Mouse (Mus musculus): ENCODE measurements around the gene Atmin. TPM values are rescaled to one million over a fixed set of nuclear protein-coding genes. Genes with fewer than 3 reads are reported as not detected.

The Atmin gene
- polyA plus RNA-seq, 1 experiment from 2014 or later = 8.9 TPM

DNA sequence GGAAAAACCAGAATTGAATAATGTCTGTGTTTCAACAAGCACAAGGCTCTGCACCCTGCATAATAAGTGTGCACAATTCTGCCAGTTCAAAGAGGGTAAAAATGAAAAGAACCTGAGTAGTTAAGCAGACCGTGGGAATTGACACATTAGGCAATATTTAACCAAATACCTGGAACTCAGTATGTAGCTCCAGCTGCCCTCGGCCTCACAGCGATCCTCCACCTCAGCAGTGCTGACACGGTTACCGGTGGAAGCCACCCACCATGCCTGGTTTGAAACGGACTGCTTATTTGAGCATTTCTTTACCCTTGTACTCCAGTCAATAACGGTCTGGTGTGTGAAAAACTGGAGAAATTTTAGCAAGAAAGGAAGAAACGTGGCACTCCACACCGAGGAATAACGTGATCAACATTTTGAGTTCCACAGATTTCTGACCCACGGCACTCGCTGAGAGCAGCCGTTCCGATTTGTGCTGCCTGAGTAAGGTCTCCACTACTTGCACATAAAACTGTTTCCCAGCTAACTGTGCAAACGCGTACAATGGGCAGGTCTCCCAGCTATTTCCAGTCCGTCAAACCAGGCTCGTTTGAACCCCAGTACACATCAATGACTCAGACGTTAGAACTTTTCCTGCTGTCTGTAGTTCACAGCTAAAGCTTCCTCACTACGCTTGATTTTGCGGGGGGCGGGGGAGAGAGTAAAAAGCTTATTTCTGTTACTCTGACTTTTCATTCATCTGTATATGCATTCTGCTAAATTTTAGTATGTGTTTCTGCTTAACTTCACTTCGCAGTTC lies 49.2 kb downstream of the Atmin start:
- peak overlapping the region; percentile 90 for H3K4me2 ChIP-seq
- H3K4me1 ChIP-seq (ENCODE audit: control insufficient read depth, insufficient read depth, low read length) = peaks cover 16% of the 10 kb centered on the region
- H3K4me3 ChIP-seq (ENCODE audit: low read depth, low read length) = peak overlapping the region; percentile 76
- H3K27me3 ChIP-seq (ENCODE audit: control insufficient read depth, insufficient read depth, low read length) = no peaks in the 10 kb centered on the region
- H3K27ac ChIP-seq (ENCODE audit: low read depth, low read length) = no peak overlapping the region
- no peaks in the 10 kb centered on the region for H3K9me3 ChIP-seq (replicated peaks; ENCODE audit: control insufficient read depth, low read length)
- no peak for ATAC-seq (replicated peaks; ENCODE audit: insufficient number of reproducible peaks, low FRiP score, low TSS enrichment)
- 16% methylated on average over 23 of the region's 23 CpGs for WGBS (ENCODE audit: insufficient replicate concordance)
- H3K9ac ChIP-seq (ENCODE audit: low read depth, low read length) = peak overlapping the region; percentile 78
- H3K36me3 ChIP-seq (ENCODE audit: control insufficient read depth, insufficient read depth, low read length) = 0 out of 2 replicates have a peak, but pooled peaks cover 4% of the 10 kb centered on the region

GRCm38 (mm10) chr8:116993095-116993867 lies 50.1 kb downstream of the Atmin start, which contains the start of gene Gcsh:
Gcsh (minus strand) TSS chr8:116993537.
- Histone ChIP-seq H3K27me3 (ENCODE audit: control insufficient read depth, insufficient read depth, low read length) (no peaks in the 10 kb centered on the region), H3K4me1 (ENCODE audit: control insufficient read depth, insufficient read depth, low read length) (peaks cover 16% of the 10 kb centered on the region), H3K9ac (ENCODE audit: low read depth, low read length) (peak within 1 kb of the TSS; percentile 78), H3K36me3 (ENCODE audit: control insufficient read depth, insufficient read depth, low read length) (no peaks in the 10 kb centered on the region), H3K4me2 (peak within 1 kb of the TSS; percentile 90), H3K27ac (ENCODE audit: low read depth, low read length) (peak within 1 kb of the TSS; percentile 70; the same call in 1 of the 2 replicates), H3K4me3 (ENCODE audit: low read depth, low read length) (peak within 1 kb of the TSS; percentile 76), H3K9me3 (replicated peaks; ENCODE audit: control insufficient read depth, low read length) (no peaks in the 10 kb centered on the region)
- under 1% methylated on average over 56 of the region's 56 CpGs for WGBS (ENCODE audit: insufficient replicate concordance)
- ATAC-seq (replicated peaks; ENCODE audit: insufficient number of reproducible peaks, low FRiP score, low TSS enrichment) = peak; percentile 100

- WGBS (ENCODE audit: insufficient replicate concordance) = 58% methylated on average over 11 of the region's 11 CpGs
- no peak for ATAC-seq (replicated peaks; ENCODE audit: insufficient number of reproducible peaks, low FRiP score, low TSS enrichment)
- Histone ChIP-seq H3K9me3 (replicated peaks; ENCODE audit: control insufficient read depth, low read length) (no peaks in the 10 kb centered on the region), H3K4me3 (ENCODE audit: low read depth, low read length) (peak overlapping the region; percentile 76), H3K27ac (ENCODE audit: low read depth, low read length) (0 out of 2 replicates have a peak overlapping the region, but pooled peaks have one; percentile 29), H3K36me3 (ENCODE audit: control insufficient read depth, insufficient read depth, low read length) (no peaks in the 10 kb centered on the region), H3K4me2 (peak overlapping the region; percentile 90), H3K9ac (ENCODE audit: low read depth, low read length) (no peak overlapping the region; the same call in 1 of the 2 replicates), H3K27me3 (ENCODE audit: control insufficient read depth, insufficient read depth, low read length) (no peaks in the 10 kb centered on the region), H3K4me1 (ENCODE audit: control insufficient read depth, insufficient read depth, low read length) (peaks cover 16% of the 10 kb centered on the region)
Measured at GRCm38 (mm10) chr8:116994016-116994716, 51.0 kb downstream of the Atmin start.

Other genes starting within 250 kb of the Atmin start
- 4.5 and 4.8 TPM in 2 replicates for gene Cdyl2, start 210.4 kb upstream of the Atmin start, polyA plus RNA-seq (2014; fragmentation: Nextera tagmentation; extraction: Ambion mirVana)
- gene Cmc2, start 21.9 kb upstream of the Atmin start, polyA plus RNA-seq (2014; fragmentation: Nextera tagmentation; extraction: Ambion mirVana) = 102 and 113 TPM in 2 replicates
- 32.8 and 34.0 TPM in 2 replicates for gene Cenpn, start 21.7 kb upstream of the Atmin start, polyA plus RNA-seq (2014; fragmentation: Nextera tagmentation; extraction: Ambion mirVana)
- gene 1700030J22Rik, start 35.6 kb downstream of the Atmin start, polyA plus RNA-seq (2014; fragmentation: Nextera tagmentation; extraction: Ambion mirVana) = 0.66 and 0.83 TPM in 2 replicates
- gene Gcsh, start 50.1 kb downstream of the Atmin start, polyA plus RNA-seq (2014; fragmentation: Nextera tagmentation; extraction: Ambion mirVana) = 91.7 and 95.2 TPM in 2 replicates
- gene Pkd1l2, start 139.1 kb downstream of the Atmin start, polyA plus RNA-seq (2014; fragmentation: Nextera tagmentation; extraction: Ambion mirVana) = 0.03 TPM in 1 of 2 replicates, not detected in the other
- gene Bco1, start 152.5 kb downstream of the Atmin start, polyA plus RNA-seq (2014; fragmentation: Nextera tagmentation; extraction: Ambion mirVana) = 0.08 and 0.49 TPM in 2 replicates
- 1.4 and 1.7 TPM in 2 replicates for gene Gan, start 214.7 kb downstream of the Atmin start, polyA plus RNA-seq (2014; fragmentation: Nextera tagmentation; extraction: Ambion mirVana)

Data from heart, embryonic 11.5 days (tissue).